In genomic region chr10:19601502-19601901, GRCm38 (mm10) we compare ENCODE assay signal across 14 mouse cellular contexts. TPM values are rescaled to one million over a fixed set of nuclear protein-coding genes. Genes with fewer than 3 reads are reported as not detected.
DNase-seq lines count a peak whose midpoint lies in the region; ATAC-seq and TF ChIP-seq lines count a peak whose summit lies in the region.
"Not testable (repeated sequence)": the region's sequence is repeated elsewhere in the genome, so short reads cannot be mapped to it uniquely, and the experiment has no call there.
"Had no signal": no experiment of that assay in that cellular context is flagged by ENCODE, and none has a peak within 500 bp of the region (broad histone marks: within the 10 kb centered on the region; RNA-seq: fewer than 3 reads in every experiment).

No protein-coding gene starts in this region.

- H3K9me3 ChIP-seq in lung, embryonic 14.5 days (ENCODE audit: low read depth, low read length): not testable (repeated sequence)

- DNase-seq in CD4-positive helper T cell, adult 2 months (ENCODE audit: low read depth, low spot score): peak; percentile 47
- DNase-seq in adipocyte (ENCODE audit: low spot score): peak; percentile 43
- peak in 1 of 2 experiments; percentile 63 for DNase-seq in heart, adult 2 months
- DNase-seq in kidney, postnatal 14 days: peak; percentile 16
- peak; percentile 36 for DNase-seq in lung, embryonic 14.5 days
- peak; percentile 23 for DNase-seq in right cerebral cortex, postnatal 14 days
- DNase-seq in thymus, postnatal 36 days: peak; percentile 70 to 77

- not testable (repeated sequence) for TF ChIP-seq POLR2A in heart, adult 2 months (IDR thresholded peaks at IDR 0.05; ENCODE audit: insufficient read depth, low read depth, low read length)

- peak; percentile 33; the same call in 1 of the 2 replicates for ATAC-seq in common myeloid progenitor, adult 5-6 weeks (replicated peaks; ENCODE audit: low read depth, poor library complexity, severe bottlenecking)
- ATAC-seq in lung, embryonic 14.5 days (ENCODE audit: insufficient read depth): not testable (repeated sequence)

- intact Hi-C loops in heart, adult 2 months (cut with DNase I): loop anchor here (5.0 kb wide), 1 partner anchor 71 kb away; no protein-coding TSS in a partner anchor

- H3K4me2 ChIP-seq in lung, embryonic 14.5 days: not testable (repeated sequence)

- H3K9ac ChIP-seq in heart, adult 2 months (ENCODE audit: low read depth, low read length); lung, embryonic 14.5 days: not testable (repeated sequence)

- peaks cover 45% of the 10 kb centered on the region for H3K36me3 ChIP-seq in heart, adult 2 months (ENCODE audit: control insufficient read depth, insufficient read depth, low read length)
- peaks cover 64% of the 10 kb centered on the region for H3K36me3 ChIP-seq in lung, embryonic 14.5 days (ENCODE audit: insufficient read depth)

- H3K27me3 ChIP-seq in heart, adult 2 months (ENCODE audit: control insufficient read depth, insufficient read depth, low read length); lung, embryonic 14.5 days (ENCODE audit: insufficient read depth, low read length): not testable (repeated sequence)

- H3K27ac ChIP-seq in heart, adult 2 months; lung, embryonic 14.5 days (ENCODE audit: low read depth): not testable (repeated sequence)

- not testable (repeated sequence) for H3K79me2 ChIP-seq in heart, adult 2 months (replicated peaks; ENCODE audit: control insufficient read depth, insufficient read depth, low read length)

- peak; percentile 66 for TF ChIP-seq CTCF in heart, adult 2 months (IDR thresholded peaks at IDR 0.05)
- peak; percentile 66 for TF ChIP-seq CTCF in lung, embryonic 14.5 days (IDR thresholded peaks at IDR 0.05; ENCODE audit: low read depth)

- WGBS in heart, adult 2 months: 35% methylated on average over 1 of the region's 1 CpGs
- WGBS in lung, embryonic 14.5 days: 27% methylated on average over 1 of the region's 1 CpGs

- not testable (repeated sequence) for H3K4me1 ChIP-seq in heart, adult 2 months (ENCODE audit: control insufficient read depth, insufficient read depth, low read length); lung, embryonic 14.5 days (ENCODE audit: insufficient read depth)

- not testable (repeated sequence) for H3K4me3 ChIP-seq in heart, adult 2 months; lung, embryonic 14.5 days (ENCODE audit: low read depth, low read length)

- TF ChIP-seq EP300 in heart, adult 2 months (IDR thresholded peaks at IDR 0.05; ENCODE audit: insufficient read depth, low read depth, low read length): not testable (repeated sequence)

RNA-seq across cellular contexts. Expression of gene Ifngr1, which starts 9.8 kb away (rescaled TPM):
- total RNA-seq in common myeloid progenitor, adult 5-6 weeks (2017): 122 and 127 TPM in 2 replicates
- 10 to 100 TPM; 48.2 to 51.2 TPM for total RNA-seq in heart, adult 2 months (2021)
- 27.2 and 40.3 TPM in 2 replicates for polyA plus RNA-seq in heart, adult 2 months (2012; rRNA removed)
- 67.1 and 71.1 TPM in 2 replicates for polyA plus RNA-seq in lung, embryonic 14.5 days (2014; fragmentation: Nextera tagmentation; extraction: Ambion mirVana)

RNA-seq across cellular contexts. Expression of gene Il22ra2, which starts 20.3 kb away (rescaled TPM):
- total RNA-seq in common myeloid progenitor, adult 5-6 weeks (2017): 0.34 and 2.3 TPM in 2 replicates
- total RNA-seq in heart, adult 2 months (2021): not detected
- polyA plus RNA-seq in heart, adult 2 months (2012; rRNA removed): not detected in 2 replicates
- not detected in 2 replicates for polyA plus RNA-seq in lung, embryonic 14.5 days (2014; fragmentation: Nextera tagmentation; extraction: Ambion mirVana)
- total RNA-seq: layer of hippocampus, postnatal 10 days had no signal
- polyA plus RNA-seq: embryonic facial prominence, embryonic 12.5 days; heart, embryonic 12.5 days; midbrain, embryonic 11.5 days; neural tube, embryonic 15.5 days; Patski had no signal
